Mouse (Mus musculus) R1 (cell line): ENCODE measurements around the gene Lrrc10.
A peak's percentile ranks its signal among the peaks of the same experiment; 100 is the strongest.

Source experiments
- DNase-seq: peaks from one replicate; pipeline ENCODE4 v3.0.0-alpha.2; 2018; ENCODE audit warnings: low read depth, low spot score

Lrrc10 gene

DNA sequence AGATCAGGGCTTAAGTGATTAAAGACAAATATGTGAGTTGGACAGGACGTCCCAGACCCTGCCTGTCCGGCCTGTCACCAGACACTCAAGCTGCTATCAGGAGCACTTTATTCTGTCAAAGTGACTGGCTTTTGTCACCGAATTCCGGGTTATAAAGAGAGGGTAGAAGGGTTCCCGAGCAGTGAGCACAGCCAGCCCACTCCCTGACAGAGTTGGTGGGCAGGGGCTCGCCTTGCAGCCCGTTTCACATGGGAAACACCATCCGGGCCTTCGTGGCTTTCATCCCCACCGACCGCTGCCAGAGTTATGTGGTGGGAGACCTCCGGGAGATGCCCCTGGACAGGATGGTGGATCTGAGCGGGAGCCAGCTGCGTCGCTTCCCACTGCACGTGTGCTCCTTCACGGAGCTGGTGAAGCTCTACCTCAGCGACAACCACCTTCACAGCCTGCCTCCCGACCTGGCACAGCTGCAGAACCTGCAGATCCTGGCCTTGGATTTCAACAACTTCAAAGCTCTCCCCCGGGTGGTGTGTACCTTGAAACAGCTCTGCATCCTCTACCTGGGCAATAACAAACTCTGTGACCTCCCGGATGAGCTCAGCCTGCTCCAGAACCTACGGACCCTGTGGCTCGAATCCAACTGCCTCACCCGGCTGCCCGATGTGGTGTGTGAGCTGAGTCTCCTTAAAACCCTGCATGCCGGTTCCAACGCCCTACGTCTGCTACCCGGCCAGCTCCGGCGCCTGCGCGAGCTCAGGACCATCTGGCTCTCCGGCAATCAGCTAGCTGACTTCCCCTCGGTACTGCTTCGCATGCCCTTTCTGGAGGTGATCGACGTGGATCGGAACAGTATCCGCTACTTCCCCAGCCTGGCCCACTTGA lies at the start of gene Lrrc10:
TSS of gene Lrrc10 (plus strand) at position 167 of the 882 bp plus-strand sequence.
- no peak for DNase-seq

DNA sequence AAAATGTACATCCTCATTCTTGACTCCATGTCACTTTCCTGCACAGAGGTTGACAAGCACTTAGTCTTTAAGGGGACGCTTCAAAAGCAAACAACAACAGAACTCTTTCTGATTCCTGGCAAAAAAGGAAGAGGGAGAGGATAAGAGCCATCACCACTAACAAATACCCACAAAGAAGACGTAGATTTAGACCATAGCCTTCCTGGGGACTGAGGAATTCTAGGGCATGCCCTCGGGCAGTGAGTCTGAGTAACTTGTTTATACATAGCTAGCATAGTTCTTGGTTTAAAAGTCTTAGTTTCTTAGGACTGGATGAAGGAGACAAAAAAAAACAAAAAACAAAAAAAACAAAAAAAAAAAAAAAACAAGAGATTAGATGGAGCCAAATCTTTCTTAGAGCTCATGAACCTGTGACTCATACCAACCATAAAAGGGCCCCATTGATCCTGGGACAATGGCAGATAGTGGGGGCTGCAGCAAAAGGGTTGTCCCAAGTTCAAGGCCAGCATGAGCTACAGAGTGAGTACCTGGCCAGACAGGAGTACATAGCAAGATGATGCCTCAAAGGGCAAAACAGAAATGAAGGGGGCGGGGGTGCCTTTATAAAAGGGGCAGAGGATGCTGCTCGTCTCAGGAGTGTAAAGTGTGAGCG lies 49.4 kb upstream of the Lrrc10 start:
- DNase-seq: no peak

DNA sequence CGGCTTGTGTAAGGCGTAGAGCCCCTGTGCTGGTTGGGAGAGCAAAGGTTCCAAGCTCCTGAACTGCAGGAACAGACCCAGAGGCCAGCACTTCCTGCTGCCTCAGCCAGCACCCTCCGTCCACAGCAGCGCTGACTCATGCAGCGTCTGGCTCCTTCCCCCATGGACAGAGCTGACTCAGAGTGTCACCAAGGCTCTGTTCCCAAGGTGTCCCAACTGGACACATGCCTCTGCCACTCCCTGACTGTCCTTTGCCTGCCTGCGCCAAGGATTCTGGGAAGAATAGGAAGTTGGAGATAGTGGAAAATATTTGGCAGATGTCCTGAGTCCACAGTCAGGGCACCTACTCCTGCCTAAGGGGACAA lies 48.9 kb upstream of the Lrrc10 start:
- no peak for DNase-seq

DNA sequence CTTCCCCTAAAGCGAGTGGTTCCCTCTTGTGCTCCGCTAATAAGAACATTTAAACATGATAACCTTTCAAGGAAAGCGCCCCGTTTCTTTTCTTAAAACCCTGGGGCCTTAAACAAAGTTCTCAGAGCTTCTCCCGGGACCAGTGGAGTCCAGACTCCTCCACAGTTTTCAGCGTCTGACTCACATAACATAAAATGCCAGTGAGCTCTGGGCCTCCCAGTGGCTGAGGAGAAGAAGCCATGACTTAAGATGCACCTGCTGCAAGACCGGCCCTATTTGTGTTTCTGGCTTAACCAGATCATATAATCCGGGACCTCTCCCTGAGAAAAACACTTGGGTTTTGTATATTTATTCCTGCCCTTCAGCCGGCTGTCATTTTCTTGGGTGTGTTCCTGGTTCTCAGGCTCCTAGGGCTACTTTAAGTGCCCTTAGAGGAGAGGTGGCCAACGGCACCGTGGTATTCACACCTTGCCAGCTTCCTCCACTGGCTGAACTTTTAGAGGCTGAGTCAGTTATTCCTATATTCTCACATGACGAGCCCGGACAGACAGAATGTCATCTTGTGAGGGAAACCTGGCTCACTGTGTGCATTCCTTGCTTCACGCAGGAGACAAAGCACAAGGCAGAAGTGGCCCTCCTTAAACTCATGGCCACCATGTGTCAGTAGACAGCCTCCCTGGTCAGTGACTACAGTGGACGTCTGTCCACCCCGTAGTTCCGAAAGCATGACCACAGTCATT lies 46.3 kb upstream of the Lrrc10 start:
- DNase-seq: no peak

DNA sequence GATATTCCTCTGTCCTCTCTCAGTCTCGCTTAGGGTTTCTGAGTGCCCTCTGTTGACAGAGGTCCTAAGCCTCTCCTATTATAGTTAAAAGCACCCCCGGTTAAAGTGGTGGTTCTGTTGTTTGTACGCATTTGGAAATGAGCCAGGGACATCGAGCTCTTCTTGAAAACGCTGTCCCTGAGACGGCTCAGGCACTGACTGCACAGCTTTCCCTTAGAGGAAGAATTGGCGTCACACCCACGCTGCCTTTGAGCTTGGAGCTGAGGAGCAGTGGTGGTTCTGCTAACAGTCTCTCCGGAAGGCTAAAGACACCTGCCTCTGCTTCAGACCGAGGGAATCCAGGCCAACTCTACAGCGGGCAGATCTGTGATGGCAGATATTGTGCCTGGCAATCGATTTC lies 44.2 kb upstream of the Lrrc10 start:
- DNase-seq: no peak

DNA sequence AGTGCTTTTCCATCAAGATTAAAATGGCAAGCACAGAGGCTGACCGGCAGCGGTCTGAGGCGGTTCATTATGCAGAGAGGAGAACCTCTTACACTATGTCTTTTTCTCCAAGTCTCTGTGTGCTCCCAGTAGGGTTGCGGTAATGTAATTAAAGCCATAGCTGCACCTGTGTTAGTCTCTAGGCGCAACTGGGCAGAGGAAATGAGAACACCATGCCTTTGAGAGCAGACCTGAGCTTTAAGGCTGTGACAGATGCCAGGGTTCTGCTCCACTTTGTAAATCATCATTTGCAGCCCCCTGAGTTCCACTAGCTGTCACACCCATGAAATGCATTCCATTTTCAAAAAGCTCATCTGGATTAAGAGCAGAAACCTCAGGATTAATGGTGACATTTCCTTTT lies 40.4 kb upstream of the Lrrc10 start:
- no peak for DNase-seq

DNA sequence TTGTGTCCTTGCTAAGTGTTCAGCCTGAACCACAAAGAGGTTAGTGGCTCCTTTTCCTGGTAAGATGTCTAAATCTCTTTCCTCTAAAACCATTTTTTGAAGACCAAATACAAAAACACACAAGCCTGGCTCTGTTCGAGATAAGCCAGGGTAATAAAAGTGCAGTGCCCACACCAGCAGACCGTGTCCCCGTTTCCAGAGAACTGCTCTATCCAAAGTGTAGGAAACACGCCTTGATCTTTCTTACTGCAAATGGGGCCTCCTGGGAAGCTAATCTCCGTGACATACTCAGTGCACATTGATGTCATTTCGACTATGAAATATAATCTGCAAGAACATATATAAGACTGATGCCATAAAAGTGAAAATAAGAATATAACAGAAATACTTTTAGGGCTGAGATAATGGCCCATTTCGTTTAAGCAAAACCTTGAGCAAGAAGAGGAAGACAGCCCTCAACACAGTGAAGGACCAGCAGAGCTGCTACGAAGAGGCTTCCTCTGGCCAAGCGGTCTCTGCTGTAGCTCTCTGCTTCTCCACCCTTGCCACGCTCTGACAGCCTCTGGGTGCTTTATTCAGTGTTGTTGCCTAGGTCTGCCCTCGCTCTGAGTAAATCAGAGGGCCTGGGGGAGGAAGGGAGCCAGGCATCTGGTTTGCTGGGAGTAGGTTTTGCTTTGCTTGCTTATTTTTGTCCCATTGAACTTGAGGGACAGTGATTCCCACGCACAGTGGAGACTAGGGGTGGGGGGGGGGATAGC lies 39.3 kb upstream of the Lrrc10 start:
- DNase-seq: no peak

DNA sequence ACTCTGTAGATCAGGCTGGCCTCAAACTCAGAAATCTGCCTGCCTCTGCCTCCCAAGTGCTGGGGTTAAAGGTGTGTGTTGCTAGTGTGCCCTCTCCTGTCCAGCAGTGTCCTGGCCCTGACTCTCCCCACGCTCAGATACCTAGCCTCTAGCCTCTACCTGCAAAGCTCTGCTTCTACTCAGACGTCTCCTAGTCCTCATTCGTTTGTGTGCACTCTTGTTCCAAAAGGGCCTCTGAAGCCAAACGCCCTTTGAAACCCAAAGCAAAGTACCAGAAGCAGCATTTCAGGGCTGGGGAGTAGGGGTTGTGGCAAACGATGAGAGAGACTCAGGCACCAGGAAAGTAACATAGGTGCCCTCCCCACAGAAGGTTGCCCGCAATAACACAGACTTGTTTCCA lies 35.5 kb upstream of the Lrrc10 start:
- DNase-seq: no peak

DNA sequence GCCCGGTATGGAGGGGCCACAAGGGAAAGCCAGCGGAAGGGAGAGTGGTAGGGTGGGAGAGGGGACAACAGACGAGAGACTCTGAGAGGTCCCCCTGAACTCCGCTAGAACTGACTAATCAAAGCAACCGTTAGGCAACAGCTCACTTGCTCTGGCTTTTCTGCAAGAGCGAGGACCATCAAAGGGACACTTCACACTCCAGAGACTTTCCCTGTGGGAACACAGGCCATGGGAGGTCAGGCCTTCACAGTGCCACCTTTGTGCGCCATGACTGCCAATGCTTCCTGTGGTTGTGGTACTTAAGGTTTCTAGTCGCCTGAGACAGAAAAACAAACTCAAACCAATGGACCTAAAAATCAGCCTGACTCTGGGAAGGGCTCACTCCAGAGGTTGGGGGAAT lies 34.1 kb upstream of the Lrrc10 start:
- DNase-seq: no peak

DNA sequence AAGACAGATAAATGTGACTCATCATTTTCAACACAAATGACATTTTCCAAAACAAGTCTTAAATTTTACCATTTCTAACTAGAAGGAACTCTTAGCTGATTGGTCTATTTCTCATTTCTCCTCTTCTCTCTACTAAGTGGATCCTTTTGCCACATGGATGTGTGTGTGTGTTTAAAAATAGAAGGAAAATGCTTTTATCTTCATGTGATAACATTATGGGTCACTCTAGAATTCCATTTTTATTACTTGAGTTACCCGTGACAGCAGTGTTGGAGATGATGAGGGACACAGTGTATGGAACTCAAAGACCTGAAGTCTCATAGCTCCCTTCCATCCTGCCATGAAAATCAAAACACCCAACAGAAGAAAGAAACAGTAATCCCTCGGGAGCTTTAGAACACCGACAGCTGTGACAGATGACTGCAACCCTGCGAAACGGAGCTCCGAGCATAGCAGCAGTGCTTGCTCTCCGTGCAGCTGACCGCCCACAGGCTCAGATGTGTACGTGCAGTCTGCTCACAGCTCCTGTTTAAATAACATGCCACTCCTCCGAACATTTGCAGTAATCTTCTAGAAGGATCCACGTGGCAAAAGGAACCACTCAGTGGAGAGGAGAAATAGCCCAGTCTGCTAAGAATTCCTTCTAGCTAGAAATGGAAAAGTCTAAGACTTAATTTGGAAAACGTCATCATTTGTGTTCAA lies 31.3 kb upstream of the Lrrc10 start:
- DNase-seq: no peak

DNA sequence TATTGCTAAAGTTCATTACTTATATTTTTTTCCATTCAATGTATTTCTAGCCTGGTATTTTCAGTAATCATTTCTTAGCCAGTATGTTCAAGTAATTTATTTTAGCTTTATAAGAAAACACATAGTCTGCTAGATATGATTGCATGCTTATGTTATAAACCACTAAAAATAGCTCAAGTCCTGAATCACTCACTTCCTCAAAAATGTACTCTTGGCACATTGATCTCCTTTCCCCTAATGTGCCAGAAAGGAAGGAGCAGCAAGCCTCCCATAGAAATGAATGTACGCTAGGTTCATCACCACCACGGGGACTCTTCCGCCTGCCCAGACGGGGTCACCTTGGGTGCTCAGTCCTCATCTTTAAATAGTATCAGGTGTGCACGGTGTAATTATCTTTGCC lies 30.6 kb upstream of the Lrrc10 start:
- DNase-seq: no peak

DNA sequence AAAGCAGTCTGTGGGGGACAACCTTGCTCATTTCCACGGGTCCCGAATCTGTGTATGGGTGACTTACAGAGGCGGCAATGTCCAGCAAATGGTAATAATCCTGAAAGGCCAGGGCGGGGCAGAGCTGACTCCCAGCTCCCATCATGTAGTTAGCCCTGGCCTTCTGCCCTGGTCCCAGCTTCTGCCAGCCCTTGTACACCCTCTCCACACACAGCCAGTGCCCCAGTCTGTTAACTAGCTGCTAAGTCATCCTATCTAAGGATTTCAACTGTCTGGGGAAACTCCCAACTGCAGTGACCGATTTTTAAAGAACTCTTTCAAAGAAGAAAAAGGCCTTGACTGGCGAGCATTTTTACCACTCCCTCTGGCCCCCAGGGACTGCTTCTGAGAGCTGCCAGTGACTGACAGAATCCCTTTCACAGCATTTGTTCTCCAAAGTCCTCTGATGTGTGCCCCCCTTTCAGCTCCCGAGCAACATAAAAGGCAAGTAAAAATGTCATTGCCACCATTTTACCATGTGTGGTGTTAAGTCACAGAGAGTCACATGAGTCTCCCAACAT lies 26.8 kb upstream of the Lrrc10 start:
- no peak for DNase-seq

DNA sequence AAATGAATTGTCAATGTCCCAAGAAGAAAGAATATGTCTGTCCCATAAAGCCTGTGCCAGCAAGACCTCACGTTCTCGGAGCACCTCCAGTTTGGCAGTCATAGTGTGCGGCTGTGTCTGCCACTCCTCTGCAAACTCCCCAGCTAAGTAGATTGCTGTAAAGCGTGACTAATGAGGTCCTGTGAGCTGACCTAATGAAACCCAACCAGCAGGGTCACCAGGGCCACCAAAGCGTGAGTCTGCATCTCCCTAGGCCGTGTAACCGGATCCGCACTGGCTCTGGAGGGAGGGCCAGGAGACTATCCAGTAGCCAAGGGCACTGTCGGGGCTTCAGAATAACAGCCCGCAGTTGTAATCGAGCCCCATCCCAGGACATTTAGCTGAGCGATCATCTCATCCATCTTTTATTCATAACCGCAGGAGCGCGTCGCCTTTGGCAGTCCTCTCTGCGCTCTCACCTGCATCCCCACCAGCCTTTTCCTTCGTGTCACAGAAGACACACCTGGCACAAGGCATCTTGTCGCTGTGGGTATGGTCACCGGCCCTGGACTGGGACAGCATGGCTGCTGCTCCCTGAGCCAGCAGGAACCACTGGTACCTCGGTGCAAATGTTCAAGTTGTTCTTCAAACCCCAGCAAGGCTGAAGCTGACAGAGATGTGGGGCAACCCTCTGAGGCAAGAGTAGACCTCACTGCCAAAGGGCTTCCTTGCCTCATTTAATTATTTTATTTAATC lies 24.0 kb upstream of the Lrrc10 start:
- no peak for DNase-seq

DNA sequence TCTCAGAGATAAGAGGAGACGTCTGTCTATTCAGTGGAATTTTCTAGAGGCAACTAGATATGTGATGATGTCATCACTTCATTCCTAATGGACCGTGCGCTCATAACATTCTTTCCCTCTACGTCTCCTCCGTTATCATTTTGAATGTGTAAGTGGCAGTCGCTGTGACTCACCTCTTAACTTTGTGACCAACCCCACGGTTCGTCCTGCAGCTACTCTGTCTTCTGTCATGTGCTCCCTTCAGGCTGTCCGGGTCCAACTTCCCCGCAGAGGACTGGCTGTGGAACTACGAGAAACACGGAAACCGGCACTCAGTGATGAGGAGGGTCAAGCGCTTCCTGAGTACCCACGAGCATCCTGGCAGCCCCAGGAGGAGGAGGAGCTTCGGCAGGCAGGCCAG lies 21.4 kb upstream of the Lrrc10 start:
- no peak for DNase-seq

DNA sequence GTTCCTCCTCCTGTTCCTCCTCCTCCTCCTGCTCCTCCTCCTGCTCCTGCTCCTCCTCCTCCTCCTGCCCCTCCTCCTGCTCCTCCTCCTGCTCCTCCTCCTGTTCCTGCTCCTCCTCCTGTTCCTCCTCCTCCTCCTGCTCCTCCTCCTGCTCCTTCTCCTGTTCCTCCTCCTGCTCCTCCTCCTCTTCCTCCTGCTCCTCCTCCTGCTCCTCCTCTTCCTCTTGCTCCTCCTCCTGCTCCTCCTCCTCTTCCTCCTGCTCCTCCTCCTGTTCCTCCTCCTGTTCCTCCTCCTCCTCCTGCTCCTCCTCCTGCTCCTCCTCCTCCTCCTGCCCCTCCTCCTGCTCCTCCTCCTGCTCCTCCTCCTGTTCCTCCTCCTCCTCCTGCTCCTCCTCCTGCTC lies 19.4 kb upstream of the Lrrc10 start:
- DNase-seq: peak; percentile 83

DNA sequence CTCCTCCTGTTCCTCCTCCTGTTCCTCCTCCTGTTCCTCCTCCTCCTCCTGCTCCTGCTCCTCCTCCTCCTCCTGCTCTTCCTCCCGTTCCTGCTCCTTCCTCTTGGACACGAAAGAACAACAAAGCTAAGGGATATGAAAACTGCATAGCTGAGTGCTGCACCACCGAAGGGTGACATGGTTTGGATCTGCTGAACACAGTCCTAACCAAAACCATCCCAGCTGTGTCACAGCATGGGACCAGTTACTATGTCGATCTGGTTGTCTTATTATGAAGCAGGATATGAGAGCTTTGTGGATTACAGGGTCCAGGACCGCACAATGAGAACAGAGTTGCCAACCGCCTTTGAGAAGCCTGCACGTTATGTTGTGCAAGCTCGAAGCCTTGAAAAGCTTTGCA lies 19.0 kb upstream of the Lrrc10 start:
- peak; percentile 78 for DNase-seq

DNA sequence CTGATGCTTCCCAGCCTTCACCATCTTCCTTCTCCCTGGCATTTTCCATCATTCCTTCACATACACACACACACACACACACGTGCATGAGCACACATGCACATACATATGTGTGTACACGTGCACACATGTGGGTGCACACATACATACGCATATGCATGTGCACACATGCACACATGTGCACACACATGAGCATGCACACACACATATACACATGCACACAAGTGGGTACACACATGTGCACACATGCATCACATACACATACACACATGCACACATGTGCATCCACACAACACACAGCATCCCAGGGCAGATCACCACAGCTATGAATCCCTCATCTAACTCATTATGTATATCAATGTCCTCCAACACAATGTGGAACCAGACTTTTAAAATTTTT lies 14.0 kb upstream of the Lrrc10 start:
- DNase-seq: no peak

DNA sequence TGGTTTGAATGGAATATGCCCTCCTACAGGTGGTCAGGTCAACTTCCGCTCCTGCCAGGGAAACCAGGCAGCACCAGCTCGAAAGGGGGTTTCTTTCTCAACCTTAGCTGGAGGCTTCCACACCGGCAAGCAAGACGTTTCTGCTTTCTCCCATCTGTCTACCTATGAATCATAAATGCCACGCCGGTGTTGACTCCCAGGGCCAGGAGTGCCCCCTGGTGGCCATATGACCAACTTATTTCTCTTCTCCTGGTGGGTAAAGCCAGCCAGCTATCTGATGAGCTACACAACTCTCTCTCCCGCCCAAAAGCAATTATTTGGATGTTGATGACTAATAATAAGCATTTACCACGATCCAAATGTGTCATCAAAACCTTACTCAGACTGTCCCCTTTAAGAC lies 11.4 kb upstream of the Lrrc10 start:
- peak; percentile 77 for DNase-seq

DNA sequence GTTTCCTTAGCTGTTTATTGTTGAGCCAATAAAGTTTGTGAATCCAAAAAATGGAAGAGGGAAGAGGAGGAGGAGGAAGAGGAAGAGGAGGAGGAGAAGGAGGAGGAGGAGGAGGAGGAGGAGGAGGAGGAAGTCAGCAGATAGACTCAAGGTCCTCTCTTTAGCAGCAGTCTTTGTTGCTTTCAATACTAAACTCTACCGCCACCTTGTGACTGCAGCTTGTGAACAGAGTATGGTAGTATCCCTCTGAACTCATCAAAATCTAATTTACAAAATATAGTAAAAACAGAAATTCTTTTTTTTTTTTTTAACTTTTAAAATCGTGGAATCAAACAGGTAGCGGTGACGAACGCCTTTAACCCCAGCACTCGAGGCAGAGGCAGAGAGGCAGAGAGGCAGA lies 4.8 kb upstream of the Lrrc10 start:
- DNase-seq: no peak

DNA sequence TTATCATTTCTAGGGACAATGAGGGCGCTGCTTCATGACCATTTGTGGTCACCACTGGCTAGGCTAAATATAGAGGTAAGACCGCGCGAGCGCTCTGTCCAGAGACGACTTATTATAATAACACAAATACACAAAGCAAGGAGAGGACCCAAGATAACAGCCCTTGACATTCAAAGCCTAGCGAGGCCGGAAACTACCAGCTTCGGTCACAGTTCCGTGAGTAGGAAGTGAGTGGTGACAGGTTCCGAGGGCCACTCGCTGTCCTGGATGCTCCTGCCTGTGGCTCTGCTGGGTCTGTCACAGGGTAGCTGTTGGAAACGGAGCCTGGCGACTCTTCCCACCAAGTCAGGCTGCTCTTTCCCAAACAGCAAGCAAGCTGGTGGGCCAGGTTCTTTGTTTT lies 2.8 kb upstream of the Lrrc10 start:
- DNase-seq: no peak
